ENCODE assay signal across 22 mouse cellular contexts in the genomic region with DNA sequence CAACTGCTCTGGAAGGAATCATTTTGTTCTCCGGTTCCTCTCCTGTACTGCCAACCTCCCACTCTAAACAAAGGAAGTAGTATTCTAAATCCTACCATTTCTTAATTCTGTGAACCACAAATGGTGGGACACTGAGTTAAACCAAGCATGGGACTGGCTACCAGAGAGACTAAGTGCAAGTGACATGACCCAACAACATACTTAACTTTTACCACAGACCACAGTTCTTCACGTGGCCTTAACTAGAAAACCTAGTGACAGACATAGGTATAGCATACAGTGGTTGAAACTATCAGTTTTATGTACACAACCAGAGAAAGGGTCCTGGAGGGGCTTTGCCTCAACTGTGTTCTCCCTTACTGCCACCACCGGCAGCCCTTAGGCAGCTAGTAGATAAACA.
"Had no signal": no experiment of that assay in that cellular context is flagged by ENCODE, and none has a peak within 500 bp of the region (broad histone marks: within the 10 kb centered on the region; RNA-seq: fewer than 3 reads in every experiment).

No protein-coding gene starts in this region.

- DNase-seq: kidney, adult 11 months; kidney, adult 8-10 months; kidney, postnatal 10 days; kidney, postnatal 36 days; liver; lung, adult 18-20 months; lung, postnatal 10 days; lung, postnatal 36 days; retina, postnatal 1 day; right cerebral cortex, postnatal 25 days; thymus, adult 2 months; thymus, postnatal 25 days had no signal

- H3K27ac ChIP-seq: kidney, embryonic 15.5 days; limb, embryonic 10.5 days; limb, embryonic 13.5 days; liver, embryonic 12.5 days; liver, embryonic 15.5 days; lung, embryonic 15.5 days; midbrain, embryonic 12.5 days; neural tube, embryonic 13.5 days had no signal

- H3K4me3 ChIP-seq: kidney, embryonic 15.5 days; limb, embryonic 10.5 days; limb, embryonic 13.5 days; liver, embryonic 12.5 days; liver, embryonic 15.5 days; lung, embryonic 15.5 days; midbrain, embryonic 12.5 days; myocyte; neural tube, embryonic 13.5 days had no signal

- ATAC-seq: liver, embryonic 12.5 days; midbrain, embryonic 16.5 days had no signal
